Mouse (Mus musculus): ENCODE measurements at regions not wholly inside any gene's neighbourhood (a gene's known extent, or its start where the extent isn't known, plus 50 kb on each side); places are given as distances from the start of the nearest gene placed in this dataset.
A peak's percentile ranks its signal among the peaks of the same experiment; 100 is the strongest.

GRCm38 (mm10) chr11:8148485-8148825 is 515.9 kb downstream of the Tns3 start:
- DNase-seq = no peak

- DNase-seq = peak in 1 of 2 experiments; percentile 11
Observed at GRCm38 (mm10) chr11:8147790-8148484, 516.4 kb downstream of the Tns3 start.

- peak; percentile 3 to 8 for DNase-seq
Observed at GRCm38 (mm10) chr11:8137366-8137765, 527.0 kb downstream of the Tns3 start.

- DNase-seq = no peak
Observed at GRCm38 (mm10) chr11:8136666-8137065, 527.7 kb downstream of the Tns3 start.

GRCm38 (mm10) chr11:8109286-8109685 is 555.0 kb downstream of the Tns3 start:
- DNase-seq = no peak

- DNase-seq = no peak
Observed at GRCm38 (mm10) chr11:8101091-8101490, 563.2 kb downstream of the Tns3 start.

- no peak for DNase-seq
Observed at GRCm38 (mm10) chr11:8084328-8084727, 580.0 kb downstream of the Tns3 start.

- DNase-seq = no peak
Observed at GRCm38 (mm10) chr11:8082811-8083210, 581.5 kb downstream of the Tns3 start.

- DNase-seq = no peak
Observed at GRCm38 (mm10) chr11:8073321-8073720, 591.0 kb downstream of the Tns3 start.

- DNase-seq = no peak
Observed at GRCm38 (mm10) chr11:8068873-8069272, 595.5 kb downstream of the Tns3 start.

GRCm38 (mm10) chr11:8067330-8067729 is 597.0 kb downstream of the Tns3 start:
- DNase-seq = no peak

GRCm38 (mm10) chr11:8065811-8066210 is 598.5 kb downstream of the Tns3 start:
- peak; percentile 17 to 24 for DNase-seq

- DNase-seq = peak in 1 of 2 experiments; percentile 11
Observed at GRCm38 (mm10) chr11:8065086-8065485, 599.2 kb downstream of the Tns3 start.

GRCm38 (mm10) chr11:8061989-8062388 is 602.3 kb downstream of the Tns3 start:
- DNase-seq = no peak

GRCm38 (mm10) chr11:8061573-8061972 is 602.8 kb downstream of the Tns3 start:
- no peak for DNase-seq

- DNase-seq = no peak
Observed at GRCm38 (mm10) chr11:8051499-8051898, 612.8 kb downstream of the Tns3 start.

GRCm38 (mm10) chr11:8045086-8045485 is 619.2 kb downstream of the Tns3 start:
- no peak for DNase-seq

- DNase-seq = no peak
Observed at GRCm38 (mm10) chr11:8030119-8030518, 634.2 kb downstream of the Tns3 start.

- no peak for DNase-seq
Observed at GRCm38 (mm10) chr11:8007801-8008200, 656.5 kb downstream of the Tns3 start.

- DNase-seq = no peak
Observed at GRCm38 (mm10) chr11:7981031-7981430, 683.3 kb downstream of the Tns3 start.

GRCm38 (mm10) chr11:7975845-7976244 is 688.5 kb downstream of the Tns3 start:
- DNase-seq = no peak

GRCm38 (mm10) chr11:7949931-7950330 is 714.4 kb downstream of the Tns3 start:
- DNase-seq = peak; percentile 24 to 33

GRCm38 (mm10) chr11:7949201-7949875 is 715.0 kb downstream of the Tns3 start:
- peak in 1 of 2 experiments; percentile 5 for DNase-seq

GRCm38 (mm10) chr11:7944956-7945515 is 719.3 kb downstream of the Tns3 start:
- no peak for DNase-seq

Data from cerebellum, postnatal 36 days (tissue).